Mouse (Mus musculus) brain, adult 2 months (tissue): ENCODE measurements around the gene Clec10a.
A peak's percentile ranks its signal among the peaks of the same experiment; 100 is the strongest.
"Not testable (repeated sequence)": the region's sequence is repeated elsewhere in the genome, so short reads cannot be mapped to it uniquely, and the experiment has no call there.

Source experiments
- DNase-seq: peaks from one replicate; pipeline ENCODE4 v3.0.0; 2011; ENCODE audit warnings: low read depth, low spot score

Clec10a gene

GRCm38 (mm10) chr11:70155897-70156296 is at the start of gene Clec10a:
TSS of gene Clec10a (plus strand) at chr11:70156197.
- DNase-seq, result not testable (repeated sequence)

- DNase-seq, result no peak
Measured at GRCm38 (mm10) chr11:70107085-70107484, 48.9 kb upstream of the Clec10a start.

- DNase-seq, result peak; percentile 16
Measured at GRCm38 (mm10) chr11:70110146-70110545, 45.9 kb upstream of the Clec10a start.

- peak; percentile 27 for DNase-seq
Measured at GRCm38 (mm10) chr11:70114562-70114961, 41.4 kb upstream of the Clec10a start.

GRCm38 (mm10) chr11:70115901-70116300 is 40.1 kb upstream of the Clec10a start:
- DNase-seq, result no peak

- DNase-seq, result no peak
Measured at GRCm38 (mm10) chr11:70129926-70130379, 26.0 kb upstream of the Clec10a start, which contains the start of gene Mgl2. TSS of gene Mgl2 (plus strand) at chr11:70130329.

GRCm38 (mm10) chr11:70135001-70135400 is 21.0 kb upstream of the Clec10a start:
- DNase-seq, result not testable (repeated sequence)

- not testable (repeated sequence) for DNase-seq
Measured at GRCm38 (mm10) chr11:70135925-70136324, 20.1 kb upstream of the Clec10a start.

GRCm38 (mm10) chr11:70139171-70139570 is 16.8 kb upstream of the Clec10a start:
- no peak for DNase-seq

GRCm38 (mm10) chr11:70151072-70151471 is 4.9 kb upstream of the Clec10a start:
- DNase-seq, result no peak

GRCm38 (mm10) chr11:70162336-70162735 is 6.3 kb downstream of the Clec10a start:
- no peak for DNase-seq

GRCm38 (mm10) chr11:70165972-70166921 is 10.2 kb downstream of the Clec10a start:
- DNase-seq, result peak; percentile 2

GRCm38 (mm10) chr11:70168136-70168535 is 12.1 kb downstream of the Clec10a start:
- DNase-seq, result no peak

- peak; percentile 22 for DNase-seq
Measured at GRCm38 (mm10) chr11:70169471-70169870, 13.5 kb downstream of the Clec10a start.

GRCm38 (mm10) chr11:70170291-70170690 is 14.3 kb downstream of the Clec10a start:
- DNase-seq, result peak; percentile 39

GRCm38 (mm10) chr11:70171181-70171580 is 15.2 kb downstream of the Clec10a start:
- no peak for DNase-seq

GRCm38 (mm10) chr11:70171847-70172246 is 15.8 kb downstream of the Clec10a start:
- DNase-seq, result peak; percentile 26

GRCm38 (mm10) chr11:70172298-70172697 is 16.3 kb downstream of the Clec10a start:
- DNase-seq, result no peak

GRCm38 (mm10) chr11:70174491-70174890 is 18.5 kb downstream of the Clec10a start:
- no peak for DNase-seq

GRCm38 (mm10) chr11:70177647-70178046 is 21.6 kb downstream of the Clec10a start:
- DNase-seq, result no peak

- DNase-seq, result no peak
Measured at GRCm38 (mm10) chr11:70178311-70178710, 22.3 kb downstream of the Clec10a start.

- no peak for DNase-seq
Measured at GRCm38 (mm10) chr11:70178756-70179155, 22.8 kb downstream of the Clec10a start.

GRCm38 (mm10) chr11:70179401-70179800 is 23.4 kb downstream of the Clec10a start:
- DNase-seq, result peak; percentile 74
